Mouse (Mus musculus) olfactory bulb, adult 2 months (tissue): ENCODE measurements around the gene Tspear. TPM values are rescaled to one million over a fixed set of nuclear protein-coding genes. Genes with fewer than 3 reads are reported as not detected.
"Not testable (repeated sequence)": the region's sequence is repeated elsewhere in the genome, so short reads cannot be mapped to it uniquely, and the experiment has no call there.

Source experiments
- H3K27ac ChIP-seq: fragments of 200-500 bp; 2 replicates; pipeline ENCODE4 v1.5.1; 2012; ENCODE audit warnings: low read depth, low read length; ENCODE audit not compliant: insufficient read depth
- H3K4me1 ChIP-seq: fragments of 200-500 bp; 2 replicates; pipeline ENCODE4 v1.6.1; 2012; ENCODE audit warnings: low read length; ENCODE audit not compliant: control insufficient read depth, insufficient read depth
- H3K4me3 ChIP-seq: fragments of 200-500 bp; 2 replicates; pipeline ENCODE4 v1.5.1; 2012; ENCODE audit warnings: mild to moderate bottlenecking, low read depth, low read length, moderate library complexity; ENCODE audit not compliant: insufficient read depth
- CTCF ChIP-seq: fragments of 200-500 bp; IDR thresholded peaks from 2 replicates; pipeline ENCODE4 v1.5.1; 2012; ENCODE audit warnings: low read depth, mild to moderate bottlenecking, low read length, moderate library complexity; ENCODE audit not compliant: insufficient read depth
- POLR2A ChIP-seq: fragments of 200-500 bp; IDR thresholded peaks from 2 replicates; pipeline ENCODE4 v1.6.1; 2012; ENCODE audit warnings: mild to moderate bottlenecking, low read depth, low read length, moderate library complexity; ENCODE audit not compliant: insufficient read depth
- WGBS: fragments of 180-500 bp; shearing (Covaris S2); methylation state at CpG from one replicate; pipeline ENCODE4 v1.1.7; 2018; 5-methylcytosine and 5-hydroxymethylcytosine counted together
- polyA plus RNA-seq: library from polyadenylated mRNA; stranded (reverse); fragments of >200 nt; gene quantifications from 2 replicates; pipeline ENCODE4 v1.2.4, GENCODE M21; 2012; ENCODE audit warnings: low replicate concordance; ENCODE audit not compliant: missing spikeins, insufficient read depth, insufficient read length

The Tspear gene
- polyA plus RNA-seq, 1 experiment, result not detected

- Histone ChIP-seq H3K4me3 (no peak overlapping the region), H3K4me1 (peaks cover 27% of the 10 kb centered on the region), H3K27ac (no peak overlapping the region)
- 63% methylated on average over 10 of the region's 10 CpGs for WGBS
- no peak for TF ChIP-seq POLR2A
- no peak for TF ChIP-seq CTCF
Observed at GRCm38 (mm10) chr10:77687021-77687420, 652 bp downstream of the Tspear start.

- not testable (repeated sequence) for H3K27ac ChIP-seq, H3K4me3 ChIP-seq
- 58% methylated on average over 3 of the region's 3 CpGs for WGBS
- H3K4me1 ChIP-seq, result peaks cover 27% of the 10 kb centered on the region
Observed at GRCm38 (mm10) chr10:77690356-77690807, 4.0 kb downstream of the Tspear start, which contains the start of gene Gm19402. TSS of gene Gm19402 (minus strand) at chr10:77690757.

- no peak within 1 kb of the TSS for H3K4me3 ChIP-seq
- 56% methylated on average over 4 of the region's 4 CpGs for WGBS
- peaks cover 3% of the 10 kb centered on the region; the same call in 1 of the 2 replicates for H3K4me1 ChIP-seq
- H3K27ac ChIP-seq, result no peak within 1 kb of the TSS
- no peak for TF ChIP-seq CTCF
- no peak for TF ChIP-seq POLR2A
Observed at GRCm38 (mm10) chr10:77697133-77697532, 10.8 kb downstream of the Tspear start, which contains the start of gene Gm9508. TSS of gene Gm9508 (minus strand) at chr10:77697233.

- WGBS, result 100% methylated on average over 1 of the region's 1 CpGs
- TF ChIP-seq POLR2A, result no peak
- TF ChIP-seq CTCF, result no peak
- no peak within 1 kb of the TSS for H3K27ac ChIP-seq
- H3K4me3 ChIP-seq, result no peak within 1 kb of the TSS
- H3K4me1 ChIP-seq, result no peaks in the 10 kb centered on the region
Observed at GRCm38 (mm10) chr10:77706326-77706725, 20.0 kb downstream of the Tspear start, which contains the start of gene Gm10272. TSS of gene Gm10272 (plus strand) at chr10:77706626.

GRCm38 (mm10) chr10:77709831-77710230, 23.5 kb downstream of the Tspear start:
- TF ChIP-seq CTCF (no peak), POLR2A (no peak)
- Histone ChIP-seq H3K4me1 (no peaks in the 10 kb centered on the region), H3K4me3 (no peak overlapping the region), H3K27ac (no peak overlapping the region)
- 73% methylated on average over 3 of the region's 3 CpGs for WGBS

GRCm38 (mm10) chr10:77711157-77711556, 24.8 kb downstream of the Tspear start, which contains the start of gene Gm10024:
TSS of gene Gm10024 (plus strand) at chr10:77711457.
- H3K4me3 ChIP-seq, H3K4me1 ChIP-seq, H3K27ac ChIP-seq: not testable (repeated sequence)

GRCm38 (mm10) chr10:77713734-77714133, 27.4 kb downstream of the Tspear start:
- no peak for TF ChIP-seq POLR2A
- no peak for TF ChIP-seq CTCF
- Histone ChIP-seq H3K4me1 (no peaks in the 10 kb centered on the region), H3K4me3 (no peak overlapping the region), H3K27ac (no peak overlapping the region)
- WGBS, result 70% methylated on average over 4 of the region's 4 CpGs

GRCm38 (mm10) chr10:77715507-77715906, 29.1 kb downstream of the Tspear start, which contains the start of gene Gm10142:
TSS of gene Gm10142 (plus strand) at chr10:77715807.
- no peak within 1 kb of the TSS for H3K27ac ChIP-seq
- H3K4me1 ChIP-seq, result no peaks in the 10 kb centered on the region
- H3K4me3 ChIP-seq, result no peak within 1 kb of the TSS
- 85% methylated on average over 1 of the region's 1 CpGs for WGBS
- TF ChIP-seq POLR2A (no peak), CTCF (no peak)

- H3K4me3 ChIP-seq, H3K27ac ChIP-seq, H3K4me1 ChIP-seq: not testable (repeated sequence)
- 89% methylated on average over 1 of the region's 1 CpGs for WGBS
Observed at GRCm38 (mm10) chr10:77720299-77720698, 33.9 kb downstream of the Tspear start, which contains the start of gene Krtap12-1. TSS of gene Krtap12-1 (plus strand) at chr10:77720599.

GRCm38 (mm10) chr10:77724855-77725254, 38.5 kb downstream of the Tspear start:
- H3K27ac ChIP-seq, result no peak overlapping the region
- no peak overlapping the region for H3K4me3 ChIP-seq
- 77% methylated on average over 8 of the region's 8 CpGs for WGBS
- peaks cover 4% of the 10 kb centered on the region; the same call in 1 of the 2 replicates for H3K4me1 ChIP-seq
- TF ChIP-seq CTCF (no peak), POLR2A (no peak)
